Mouse (Mus musculus) limb, embryonic 15.5 days (tissue): ENCODE results near the gene Ncoa7. TPM values are rescaled to one million over a fixed set of nuclear protein-coding genes. Genes with fewer than 3 reads are reported as not detected.

ENCODE experiments used
- ATAC-seq: fragments of 200-750 bp; cut with Nextera tagmentation; 2 replicates; pipeline ENCODE4 v1.8.0; 2017; ENCODE audit warnings: low read depth, moderate TSS enrichment; ENCODE audit not compliant: insufficient number of reproducible peaks, low FRiP score, low TSS enrichment
- H3K27ac ChIP-seq: fragments of 300-500 bp; sonication (generic); 2 replicates; pipeline ENCODE4 v1.5.1; 2015; ENCODE audit warnings: moderate library complexity, mild to moderate bottlenecking, inconsistent platforms
- H3K27me3 ChIP-seq: fragments of 300-500 bp; sonication (generic); 2 replicates; pipeline ENCODE4 v1.6.1; 2015; ENCODE audit warnings: inconsistent platforms
- H3K36me3 ChIP-seq: fragments of 300-500 bp; sonication (generic); 2 replicates; pipeline ENCODE4 v1.6.1; 2015; ENCODE audit warnings: inconsistent platforms
- H3K4me1 ChIP-seq: fragments of 300-500 bp; sonication (generic); 2 replicates; pipeline ENCODE4 v1.6.1; 2015; ENCODE audit warnings: inconsistent platforms
- H3K4me2 ChIP-seq: fragments of 300-500 bp; sonication (generic); 2 replicates; pipeline ENCODE4 v1.6.1; 2015; ENCODE audit warnings: mild to moderate bottlenecking, inconsistent platforms
- H3K4me3 ChIP-seq: fragments of 300-500 bp; sonication (generic); 2 replicates; pipeline ENCODE4 v1.5.1; 2015; ENCODE audit warnings: mild to moderate bottlenecking, inconsistent platforms
- H3K9ac ChIP-seq: fragments of 300-500 bp; sonication (generic); 2 replicates; pipeline ENCODE4 v1.6.1; 2015; ENCODE audit warnings: inconsistent platforms
- H3K9me3 ChIP-seq: fragments of 300-500 bp; sonication (generic); 2 replicates; pipeline ENCODE4 v1.6.1; 2016; ENCODE audit warnings: inconsistent platforms
- WGBS: fragments of 180-500 bp; shearing (Covaris S2); methylation state at CpG from one replicate; pipeline ENCODE4 v1.1.7; 2015; 5-methylcytosine and 5-hydroxymethylcytosine counted together
- polyA plus RNA-seq: library from polyadenylated mRNA; unstranded; fragments of >200 nt; fragmentation: Nextera tagmentation; extraction: Ambion mirVana; gene quantifications from 2 replicates; pipeline ENCODE4 v1.2.1, GENCODE M21; 2015

The Ncoa7 gene
- 6.4 and 6.9 TPM in 2 replicates for polyA plus RNA-seq

GRCm38 (mm10) chr10:30802681-30803586, at the start of gene Ncoa7:
Ncoa7 (minus strand) TSS chr10:30803326.
- Histone ChIP-seq H3K4me2 (peak within 1 kb of the TSS; percentile 67), H3K4me3 (peak within 1 kb of the TSS; percentile 92), H3K36me3 (no peaks in the 10 kb centered on the region), H3K27me3 (no peaks in the 10 kb centered on the region), H3K4me1 (peaks cover 9% of the 10 kb centered on the region), H3K27ac (peak within 1 kb of the TSS; percentile 95), H3K9ac (peak within 1 kb of the TSS; percentile 82), H3K9me3 (no peaks in the 10 kb centered on the region)
- ATAC-seq = peak; percentile 90
- under 1% methylated on average over 84 of the region's 89 CpGs for WGBS

GRCm38 (mm10) chr10:30845101-30845825, 42.1 kb upstream of the Ncoa7 start:
- peaks cover 60% of the 10 kb centered on the region for H3K27me3 ChIP-seq
- no peak overlapping the region for H3K27ac ChIP-seq
- no peak for ATAC-seq
- H3K4me2 ChIP-seq = no peak overlapping the region
- WGBS = 18% methylated on average over 13 of the region's 13 CpGs
- no peak overlapping the region for H3K9ac ChIP-seq
- H3K4me1 ChIP-seq = peaks cover 24% of the 10 kb centered on the region
- no peaks in the 10 kb centered on the region for H3K9me3 ChIP-seq
- H3K4me3 ChIP-seq = no peak overlapping the region
- no peaks in the 10 kb centered on the region for H3K36me3 ChIP-seq

GRCm38 (mm10) chr10:30844191-30845010, 41.3 kb upstream of the Ncoa7 start:
- Histone ChIP-seq H3K9ac (peak overlapping the region; percentile 14; the same call in 1 of the 2 replicates), H3K4me3 (peak overlapping the region; percentile 57), H3K4me1 (peaks cover 24% of the 10 kb centered on the region), H3K27me3 (peaks cover 62% of the 10 kb centered on the region), H3K4me2 (peak overlapping the region; percentile 94), H3K36me3 (no peaks in the 10 kb centered on the region), H3K27ac (no peak overlapping the region), H3K9me3 (no peaks in the 10 kb centered on the region)
- 4% methylated on average over 30 of the region's 30 CpGs for WGBS
- ATAC-seq = no peak

- Histone ChIP-seq H3K4me1 (peaks cover 24% of the 10 kb centered on the region), H3K27ac (no peak overlapping the region), H3K27me3 (peaks cover 63% of the 10 kb centered on the region), H3K9me3 (no peaks in the 10 kb centered on the region), H3K9ac (peak overlapping the region; percentile 14; the same call in 1 of the 2 replicates), H3K36me3 (no peaks in the 10 kb centered on the region), H3K4me3 (peak overlapping the region; percentile 57), H3K4me2 (peak overlapping the region; percentile 94)
- 2% methylated on average over 21 of the region's 21 CpGs for WGBS
- no peak for ATAC-seq
These were observed 40.5 kb upstream of the Ncoa7 start for GRCm38 (mm10) chr10:30843438-30844190.

- H3K4me3 ChIP-seq = peak within 1 kb of the TSS; percentile 57
- under 1% methylated on average over 70 of the region's 70 CpGs for WGBS
- H3K9ac ChIP-seq = no peak within 1 kb of the TSS
- no peaks in the 10 kb centered on the region for H3K9me3 ChIP-seq
- peak within 1 kb of the TSS; percentile 94 for H3K4me2 ChIP-seq
- H3K4me1 ChIP-seq = peaks cover 24% of the 10 kb centered on the region
- H3K27me3 ChIP-seq = peaks cover 63% of the 10 kb centered on the region
- peak; percentile 99 for ATAC-seq
- no peak within 1 kb of the TSS for H3K27ac ChIP-seq
- H3K36me3 ChIP-seq = no peaks in the 10 kb centered on the region
These were observed 39.7 kb upstream of the Ncoa7 start, which contains the start of gene Hey2 for GRCm38 (mm10) chr10:30842643-30843437. Hey2 (minus strand) TSS chr10:30842801.

- WGBS = 0% methylated on average over 29 of the region's 29 CpGs
- H3K36me3 ChIP-seq = no peaks in the 10 kb centered on the region
- no peak overlapping the region for H3K27ac ChIP-seq
- peak overlapping the region; percentile 57 for H3K4me3 ChIP-seq
- ATAC-seq = 0 out of 2 replicates have a peak, but pooled peaks have one; percentile 28
- no peak overlapping the region for H3K9ac ChIP-seq
- H3K27me3 ChIP-seq = peaks cover 63% of the 10 kb centered on the region
- H3K9me3 ChIP-seq = no peaks in the 10 kb centered on the region
- peaks cover 24% of the 10 kb centered on the region for H3K4me1 ChIP-seq
- peak overlapping the region; percentile 94 for H3K4me2 ChIP-seq
These were observed 39.1 kb upstream of the Ncoa7 start for GRCm38 (mm10) chr10:30842228-30842627.

- H3K27ac ChIP-seq = no peak overlapping the region
- peaks cover 53% of the 10 kb centered on the region for H3K27me3 ChIP-seq
- no peaks in the 10 kb centered on the region for H3K36me3 ChIP-seq
- H3K4me2 ChIP-seq = no peak overlapping the region
- no peaks in the 10 kb centered on the region for H3K9me3 ChIP-seq
- no peak for ATAC-seq
- H3K4me3 ChIP-seq = no peak overlapping the region
- H3K9ac ChIP-seq = no peak overlapping the region
- WGBS = 85% methylated on average over 5 of the region's 5 CpGs
- peaks cover 24% of the 10 kb centered on the region for H3K4me1 ChIP-seq
These were observed 37.7 kb upstream of the Ncoa7 start for GRCm38 (mm10) chr10:30840824-30841223.

GRCm38 (mm10) chr10:30838188-30838587, 35.1 kb upstream of the Ncoa7 start:
- no peaks in the 10 kb centered on the region for H3K36me3 ChIP-seq
- no peak overlapping the region for H3K27ac ChIP-seq
- no peak for ATAC-seq
- no peak overlapping the region for H3K4me2 ChIP-seq
- peaks cover 29% of the 10 kb centered on the region for H3K27me3 ChIP-seq
- H3K4me1 ChIP-seq = peaks cover 9% of the 10 kb centered on the region
- WGBS = 11% methylated on average over 1 of the region's 1 CpGs
- no peaks in the 10 kb centered on the region for H3K9me3 ChIP-seq
- H3K4me3 ChIP-seq = no peak overlapping the region
- no peak overlapping the region for H3K9ac ChIP-seq

- no peak for ATAC-seq
- Histone ChIP-seq H3K27ac (no peak overlapping the region), H3K9me3 (no peaks in the 10 kb centered on the region), H3K9ac (no peak overlapping the region), H3K4me1 (no peaks in the 10 kb centered on the region), H3K36me3 (no peaks in the 10 kb centered on the region), H3K4me3 (no peak overlapping the region), H3K27me3 (no peaks in the 10 kb centered on the region), H3K4me2 (no peak overlapping the region)
- WGBS = 10% methylated on average over 1 of the region's 1 CpGs
These were observed 21.9 kb upstream of the Ncoa7 start for GRCm38 (mm10) chr10:30825049-30825448.

GRCm38 (mm10) chr10:30810967-30811293, 7.8 kb upstream of the Ncoa7 start:
- peak; percentile 78; the same call in 1 of the 2 replicates for ATAC-seq
- Histone ChIP-seq H3K9me3 (no peaks in the 10 kb centered on the region), H3K27ac (no peak overlapping the region), H3K36me3 (no peaks in the 10 kb centered on the region), H3K4me2 (peak overlapping the region; percentile 37), H3K4me3 (peak overlapping the region; percentile 44), H3K9ac (peak overlapping the region; percentile 39; the same call in 1 of the 2 replicates), H3K4me1 (no peaks in the 10 kb centered on the region), H3K27me3 (no peaks in the 10 kb centered on the region)
- 4% methylated on average over 11 of the region's 11 CpGs for WGBS
